Mouse (Mus musculus) stomach, embryonic 16.5 days (tissue): ENCODE measurements around the gene C5ar2. TPM values are rescaled to one million over a fixed set of nuclear protein-coding genes. Genes with fewer than 3 reads are reported as not detected.
"Not testable (repeated sequence)": the region's sequence is repeated elsewhere in the genome, so short reads cannot be mapped to it uniquely, and the experiment has no call there.

ENCODE experiments used
- ATAC-seq: fragments of 200-750 bp; cut with Nextera tagmentation; 2 replicates; pipeline ENCODE4 v1.8.0; 2017; ENCODE audit warnings: moderate number of reproducible peaks, moderate TSS enrichment; ENCODE audit not compliant: insufficient read depth, low FRiP score
- H3K27ac ChIP-seq: fragments of 300-500 bp; sonication (generic); 2 replicates; pipeline ENCODE4 v1.5.1; 2014; ENCODE audit warnings: low read length
- H3K27me3 ChIP-seq: fragments of 300-500 bp; sonication (generic); 2 replicates; pipeline ENCODE4 v1.6.1; 2014; ENCODE audit warnings: low read length, control low read depth, mixed read lengths; ENCODE audit not compliant: control insufficient read depth, insufficient read depth
- H3K36me3 ChIP-seq: fragments of 300-500 bp; sonication (generic); 2 replicates; pipeline ENCODE4 v1.6.1; 2014; ENCODE audit warnings: low read length; ENCODE audit not compliant: control insufficient read depth, insufficient read depth
- H3K4me1 ChIP-seq: fragments of 300-500 bp; sonication (generic); 2 replicates; pipeline ENCODE4 v1.6.1; 2014; ENCODE audit warnings: low read length, control low read depth, mixed read lengths; ENCODE audit not compliant: control insufficient read depth, insufficient read depth
- H3K4me2 ChIP-seq: fragments of 300-500 bp; sonication (generic); 2 replicates; pipeline ENCODE4 v1.6.1; 2014; ENCODE audit warnings: low read depth, low read length, mixed read lengths
- H3K4me3 ChIP-seq: fragments of 300-500 bp; sonication (generic); replicated peaks from 2 replicates; pipeline ENCODE4 v1.5.1; 2014; ENCODE audit warnings: mild to moderate bottlenecking, low read length
- H3K9ac ChIP-seq: fragments of 300-500 bp; sonication (generic); 2 replicates; pipeline ENCODE4 v1.6.1; 2014; ENCODE audit warnings: low read length
- H3K9me3 ChIP-seq: fragments of 300-500 bp; sonication (generic); replicated peaks from 2 replicates; pipeline ENCODE4 v1.6.1; 2016; ENCODE audit warnings: low read length, control low read depth; ENCODE audit not compliant: control insufficient read depth
- WGBS: fragments of 180-500 bp; shearing (Covaris S2); extraction: QIAGEN DNeasy Blood & Tissue Kit; methylation state at CpG from one replicate; pipeline ENCODE4 v1.1.7; 2014; 5-methylcytosine and 5-hydroxymethylcytosine counted together
- polyA plus RNA-seq: library from polyadenylated mRNA; unstranded; fragments of >200 nt; fragmentation: Nextera tagmentation; extraction: Ambion mirVana; gene quantifications from 2 replicates; pipeline ENCODE4 v1.2.1, GENCODE M21; 2015

The C5ar2 gene
- polyA plus RNA-seq, 1 experiment from 2014 or later: 0.30 TPM

- no peak overlapping the region for H3K4me3 ChIP-seq
- no peak overlapping the region for H3K4me2 ChIP-seq
- H3K9me3 ChIP-seq: no peaks in the 10 kb centered on the region
- WGBS: 93% methylated on average over 11 of the region's 11 CpGs
- no peak overlapping the region for H3K27ac ChIP-seq
- H3K4me1 ChIP-seq: peaks cover 12% of the 10 kb centered on the region; the same call in 1 of the 2 replicates
- no peak for ATAC-seq
- H3K36me3 ChIP-seq: peaks cover 24% of the 10 kb centered on the region
- no peaks in the 10 kb centered on the region for H3K27me3 ChIP-seq
- no peak overlapping the region for H3K9ac ChIP-seq
These were observed 36.8 kb upstream of the C5ar2 start for GRCm38 (mm10) chr7:16280721-16281120.

- Histone ChIP-seq H3K9me3 (no peaks in the 10 kb centered on the region), H3K36me3 (peaks cover 17% of the 10 kb centered on the region; the same call in 1 of the 2 replicates), H3K4me2 (peak overlapping the region; percentile 94), H3K27ac (peak overlapping the region; percentile 67), H3K4me1 (peaks cover 36% of the 10 kb centered on the region), H3K4me3 (no peak overlapping the region), H3K9ac (peak overlapping the region; percentile 87), H3K27me3 (no peaks in the 10 kb centered on the region)
- no peak for ATAC-seq
- WGBS: 75% methylated on average over 10 of the region's 10 CpGs
These were observed 31.3 kb upstream of the C5ar2 start for GRCm38 (mm10) chr7:16274922-16275890.

GRCm38 (mm10) chr7:16273766-16274140 lies 29.8 kb upstream of the C5ar2 start:
- ATAC-seq: peak; percentile 79
- Histone ChIP-seq H3K27me3 (no peaks in the 10 kb centered on the region), H3K36me3 (peaks cover 14% of the 10 kb centered on the region; the same call in 1 of the 2 replicates), H3K4me1 (peaks cover 36% of the 10 kb centered on the region), H3K27ac (peak overlapping the region; percentile 99), H3K9ac (peak overlapping the region; percentile 87), H3K4me3 (peak overlapping the region; percentile 76), H3K4me2 (peak overlapping the region; percentile 94), H3K9me3 (no peaks in the 10 kb centered on the region)
- WGBS: under 1% methylated on average over 18 of the region's 18 CpGs

- Histone ChIP-seq H3K27ac (peak within 1 kb of the TSS; percentile 99), H3K27me3 (no peaks in the 10 kb centered on the region), H3K4me1 (peaks cover 36% of the 10 kb centered on the region), H3K4me2 (peak within 1 kb of the TSS; percentile 94), H3K36me3 (peaks cover 14% of the 10 kb centered on the region; the same call in 1 of the 2 replicates), H3K9me3 (no peaks in the 10 kb centered on the region), H3K9ac (peak within 1 kb of the TSS; percentile 87), H3K4me3 (peak within 1 kb of the TSS; percentile 76)
- ATAC-seq: peak; percentile 87
- under 1% methylated on average over 49 of the region's 49 CpGs for WGBS
These were observed 29.3 kb upstream of the C5ar2 start, which contains the start of gene Inafm1 for GRCm38 (mm10) chr7:16273081-16273765. TSS of gene Inafm1 (minus strand) at chr7:16273617.

- WGBS: under 1% methylated on average over 46 of the region's 46 CpGs
- Histone ChIP-seq H3K27me3 (no peaks in the 10 kb centered on the region), H3K9me3 (no peaks in the 10 kb centered on the region), H3K4me2 (peak overlapping the region; percentile 94), H3K27ac (peak overlapping the region; percentile 99), H3K4me3 (peak overlapping the region; percentile 76), H3K4me1 (peaks cover 36% of the 10 kb centered on the region), H3K9ac (peak overlapping the region; percentile 87), H3K36me3 (peaks cover 14% of the 10 kb centered on the region; the same call in 1 of the 2 replicates)
- ATAC-seq: peak; percentile 84
These were observed 28.7 kb upstream of the C5ar2 start for GRCm38 (mm10) chr7:16272681-16273080.

GRCm38 (mm10) chr7:16271139-16271538 lies 27.2 kb upstream of the C5ar2 start:
- no peak for ATAC-seq
- H3K9ac ChIP-seq: no peak overlapping the region
- no peak overlapping the region for H3K4me2 ChIP-seq
- H3K4me3 ChIP-seq: no peak overlapping the region
- peaks cover 13% of the 10 kb centered on the region; the same call in 1 of the 2 replicates for H3K36me3 ChIP-seq
- H3K27ac ChIP-seq: no peak overlapping the region
- H3K4me1 ChIP-seq: peaks cover 35% of the 10 kb centered on the region
- no peaks in the 10 kb centered on the region for H3K27me3 ChIP-seq
- WGBS: 75% methylated on average over 1 of the region's 1 CpGs
- H3K9me3 ChIP-seq: no peaks in the 10 kb centered on the region

- not testable (repeated sequence) for H3K27me3 ChIP-seq, ATAC-seq
These were observed 22.6 kb upstream of the C5ar2 start for GRCm38 (mm10) chr7:16266593-16266992.

GRCm38 (mm10) chr7:16265856-16266255 lies 21.9 kb upstream of the C5ar2 start:
- Histone ChIP-seq H3K4me2 (no peak overlapping the region), H3K4me1 (no peaks in the 10 kb centered on the region), H3K9ac (no peak overlapping the region), H3K36me3 (no peaks in the 10 kb centered on the region), H3K9me3 (no peaks in the 10 kb centered on the region), H3K27ac (no peak overlapping the region), H3K4me3 (no peak overlapping the region), H3K27me3 (no peaks in the 10 kb centered on the region)
- no peak for ATAC-seq
- 88% methylated on average over 11 of the region's 11 CpGs for WGBS

More at GRCm38 (mm10) chr7:16266593-16266992, 22.6 kb upstream of the C5ar2 start:
- H3K4me1 ChIP-seq, H3K4me2 ChIP-seq, H3K27ac ChIP-seq, H3K36me3 ChIP-seq, H3K9me3 ChIP-seq, H3K4me3 ChIP-seq, H3K9ac ChIP-seq: not testable (repeated sequence)
- WGBS: 81% methylated on average over 7 of the region's 7 CpGs

- 70% methylated on average over 5 of the region's 5 CpGs for WGBS
- ATAC-seq: no peak
- H3K9ac ChIP-seq: no peak overlapping the region
These were observed 19.9 kb upstream of the C5ar2 start for GRCm38 (mm10) chr7:16263843-16264242.

More at GRCm38 (mm10) chr7:16263843-16264242, 19.9 kb upstream of the C5ar2 start:
- H3K4me3 ChIP-seq: no peak overlapping the region
- H3K27ac ChIP-seq: no peak overlapping the region
- H3K4me2 ChIP-seq: no peak overlapping the region
- no peaks in the 10 kb centered on the region for H3K27me3 ChIP-seq
- H3K9me3 ChIP-seq: no peaks in the 10 kb centered on the region
- H3K36me3 ChIP-seq: no peaks in the 10 kb centered on the region
- no peaks in the 10 kb centered on the region for H3K4me1 ChIP-seq
